Mouse (Mus musculus): ENCODE measurements around the gene Mrgprg.
A peak's percentile ranks its signal among the peaks of the same experiment; 100 is the strongest.

Gene Mrgprg

DNA sequence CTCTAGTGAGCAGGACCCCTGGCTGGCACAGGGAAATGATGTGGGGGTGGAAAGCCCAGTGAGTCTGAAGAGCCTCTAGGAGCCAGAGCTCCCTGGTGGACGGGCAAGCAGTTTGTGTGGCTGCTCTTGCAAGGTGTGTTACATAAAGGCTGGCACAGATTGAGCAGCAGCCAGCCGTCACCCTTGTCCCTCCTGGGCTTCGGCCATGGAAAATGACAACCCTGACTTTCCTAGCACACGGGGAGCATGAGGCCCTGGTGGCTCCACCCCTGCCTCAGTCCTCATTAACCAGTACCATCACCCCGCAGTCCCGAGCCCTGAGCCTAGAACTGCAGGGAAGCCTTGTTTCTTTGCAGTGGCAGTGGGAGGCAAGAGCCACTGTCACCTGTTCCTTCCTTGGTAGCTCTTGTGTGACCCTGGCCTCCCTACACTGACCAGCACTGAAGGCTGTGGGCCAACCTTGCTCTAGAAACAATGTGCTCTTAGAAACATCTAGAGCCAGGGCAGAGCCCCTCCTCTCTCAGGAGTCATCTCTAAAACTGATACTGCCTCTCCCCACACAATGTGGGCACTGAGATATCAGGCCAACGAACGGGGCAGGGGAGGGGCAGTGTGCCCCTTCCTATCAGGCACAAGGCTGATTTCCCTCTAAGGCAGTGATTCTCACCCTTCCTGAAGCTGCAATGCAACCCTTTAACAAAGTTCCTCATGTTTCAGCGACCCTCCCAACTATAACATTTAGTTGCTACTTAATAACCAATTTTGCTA, 11.3 kb downstream of the Mrgprg start:
- no peak for DNase-seq

DNA sequence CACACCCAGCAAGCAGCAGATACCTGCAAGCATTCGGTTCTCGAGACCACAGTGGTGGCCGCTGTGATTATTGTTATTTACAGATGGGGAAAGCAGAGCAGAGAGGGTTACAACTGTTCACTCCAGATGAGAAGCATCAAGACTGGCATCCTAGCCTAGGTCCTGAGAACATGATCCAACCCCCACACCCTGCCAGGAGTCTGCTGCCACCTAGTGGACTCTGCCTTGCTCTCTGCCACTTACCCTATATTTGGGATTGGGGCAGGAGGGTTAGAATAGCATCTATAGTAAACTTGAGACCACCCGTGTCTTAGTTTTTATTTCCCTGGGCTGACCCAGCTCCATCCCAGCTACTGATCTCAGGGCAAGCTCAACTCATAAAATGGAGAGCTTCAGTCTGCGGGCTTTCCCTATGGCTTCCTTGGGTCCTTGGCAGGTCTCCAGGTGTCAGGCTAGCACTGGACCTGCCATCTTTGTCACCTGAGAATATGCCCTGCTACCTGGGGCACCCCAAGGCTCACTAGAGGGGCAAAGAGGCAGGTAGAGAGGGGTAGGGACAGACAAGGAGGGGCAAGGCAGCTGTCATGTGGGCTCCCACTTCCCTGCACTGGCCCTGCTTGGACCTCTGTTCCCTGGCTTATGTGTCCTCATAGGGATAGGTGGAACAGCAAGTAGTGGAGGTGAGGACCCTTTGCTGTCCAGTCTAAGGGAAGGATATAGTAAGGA, 12.6 kb downstream of the Mrgprg start:
- peak; percentile 53 to 56 for DNase-seq

- peak; percentile 24 to 28 for DNase-seq
Measured at GRCm38 (mm10) chr7:143752606-143753005, 14.2 kb downstream of the Mrgprg start.

GRCm38 (mm10) chr7:143752056-143752455, 14.7 kb downstream of the Mrgprg start:
- no peak for DNase-seq

- no peak for DNase-seq
Measured at GRCm38 (mm10) chr7:143751380-143751779, 15.4 kb downstream of the Mrgprg start.

- no peak for DNase-seq
Measured at GRCm38 (mm10) chr7:143749045-143749444, 17.7 kb downstream of the Mrgprg start.

- DNase-seq = peak; percentile 85 to 86
Measured at GRCm38 (mm10) chr7:143748041-143748868, 18.5 kb downstream of the Mrgprg start.

GRCm38 (mm10) chr7:143740653-143741052, 26.1 kb downstream of the Mrgprg start:
- no peak for DNase-seq

DNA sequence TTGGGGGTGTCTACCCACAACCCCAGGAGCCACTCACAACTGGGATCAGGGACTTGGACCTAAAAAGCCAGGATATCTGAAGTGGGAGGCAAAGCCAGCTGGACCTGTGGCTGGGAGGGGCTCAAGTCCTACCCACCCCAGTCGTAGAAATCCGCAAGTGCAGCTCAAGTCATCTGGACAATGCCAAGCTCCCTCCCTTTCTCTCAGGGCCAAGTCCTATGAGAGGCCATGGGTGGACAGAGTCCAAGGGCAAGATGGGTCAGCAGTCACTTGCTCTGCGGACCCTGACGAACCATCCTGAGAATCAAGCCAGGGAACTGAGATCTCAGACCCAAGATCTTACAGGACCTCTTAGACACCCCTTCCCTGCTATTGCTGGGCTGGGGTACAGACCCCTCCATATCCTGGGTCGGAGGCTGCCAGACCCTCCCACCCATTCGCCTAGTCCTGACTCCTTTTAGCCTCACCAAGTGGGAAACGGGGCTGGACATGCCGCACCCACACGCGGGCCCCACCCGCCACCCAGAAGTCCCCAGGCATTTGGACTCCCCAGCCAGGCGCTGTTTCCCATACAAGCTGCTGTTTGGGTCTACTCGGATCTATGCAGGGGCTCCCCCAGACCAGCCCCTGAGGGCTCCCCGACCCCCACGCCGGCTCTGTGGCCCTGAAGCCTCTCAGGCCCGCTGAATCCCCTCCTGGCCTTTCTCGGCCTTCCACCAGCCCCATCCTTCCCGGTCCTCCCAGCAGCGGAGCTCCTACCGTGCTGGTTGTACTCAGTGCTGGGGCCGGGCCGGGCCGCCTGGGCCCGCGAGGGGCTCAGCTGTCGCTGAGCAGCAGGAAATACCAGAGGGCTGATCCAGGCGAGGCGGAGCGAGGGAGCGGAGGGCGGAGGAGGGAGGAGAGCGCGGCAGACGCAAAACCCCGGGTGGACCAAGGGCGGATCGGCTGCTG, 27.0 kb downstream of the Mrgprg start:
- DNase-seq = peak; percentile 42 to 56

DNA sequence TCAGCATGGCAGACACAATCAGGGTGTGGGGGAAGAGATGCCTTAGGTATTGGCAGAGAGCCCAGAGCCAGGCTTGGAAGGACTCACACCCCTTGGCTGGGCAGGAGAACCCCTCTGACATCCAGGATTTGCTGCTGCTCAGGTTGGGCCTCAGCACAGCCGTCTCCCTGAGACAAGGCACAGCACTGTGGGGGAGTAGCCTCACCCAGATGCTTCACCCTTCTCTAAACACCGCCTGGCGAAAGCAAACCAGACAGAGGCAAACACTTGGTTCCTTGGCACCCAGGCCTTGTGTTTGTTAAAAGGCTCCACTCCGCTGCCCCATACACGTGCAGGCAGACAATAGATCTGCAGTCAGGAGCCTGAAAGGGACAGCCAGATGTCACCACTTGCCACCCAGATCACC, 28.2 kb downstream of the Mrgprg start:
- DNase-seq = no peak

DNA sequence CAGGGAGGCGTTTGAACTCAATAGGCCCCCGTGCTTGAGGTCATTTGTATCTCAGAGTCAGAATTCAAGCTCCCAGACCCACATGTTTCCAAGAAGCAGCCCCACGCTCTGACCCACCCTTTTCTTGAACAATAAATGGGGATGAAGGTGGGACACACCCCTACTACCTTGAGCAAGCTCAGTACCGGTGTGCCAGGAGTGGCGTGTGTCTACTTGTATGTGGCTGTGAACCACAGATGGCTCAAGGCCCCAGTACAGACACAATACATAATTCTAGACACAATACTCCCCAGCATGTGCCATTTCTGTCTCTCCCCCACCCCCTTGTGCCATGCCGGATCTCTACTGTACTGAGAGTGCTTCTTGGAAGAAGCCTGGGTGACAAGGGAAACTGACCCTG, 28.6 kb downstream of the Mrgprg start:
- no peak for DNase-seq

DNA sequence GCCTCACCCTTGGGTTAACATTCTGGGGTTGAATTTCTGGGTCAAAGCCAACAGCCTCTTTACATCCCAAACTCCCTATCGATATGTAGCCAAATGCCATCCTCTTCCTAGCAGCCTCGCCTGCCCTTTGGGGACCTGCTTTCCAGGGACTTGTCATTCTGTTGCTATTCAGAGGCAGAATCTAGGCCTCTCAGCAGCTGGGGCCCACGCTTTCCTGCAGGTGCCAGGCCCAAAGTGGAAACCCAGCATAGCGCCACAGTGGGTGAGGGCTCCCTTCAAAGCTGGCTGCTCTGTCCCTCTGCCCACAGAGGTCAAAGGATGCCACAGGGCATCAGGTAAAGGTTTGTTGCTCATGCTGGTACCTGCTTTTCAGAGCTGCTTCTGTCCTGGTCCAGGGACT, 33.0 kb downstream of the Mrgprg start:
- DNase-seq = no peak

GRCm38 (mm10) chr7:143729886-143730285, 36.9 kb downstream of the Mrgprg start:
- DNase-seq = no peak

DNA sequence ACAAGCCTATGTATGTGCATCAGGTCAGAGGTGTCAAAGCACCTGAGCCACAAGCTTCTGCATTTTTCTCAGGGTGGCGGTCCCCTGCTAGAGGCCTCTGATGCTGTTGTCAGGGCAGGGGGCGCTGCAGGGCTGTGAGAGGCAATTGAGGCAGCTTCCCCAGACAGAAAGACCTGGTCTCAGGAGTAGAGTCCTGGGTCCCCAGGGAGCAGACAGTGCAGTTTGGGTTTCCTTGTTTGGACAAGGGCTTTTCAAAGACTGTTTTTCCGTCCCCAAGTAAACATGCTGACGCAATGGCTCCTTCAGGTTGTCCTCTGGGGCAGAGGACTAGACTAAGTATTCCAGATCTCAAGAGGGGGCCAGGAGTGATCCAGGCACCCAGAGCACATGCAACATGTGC, 40.4 kb downstream of the Mrgprg start:
- DNase-seq = no peak

GRCm38 (mm10) chr7:143723841-143724240, 43.0 kb downstream of the Mrgprg start:
- DNase-seq = no peak

- no peak for DNase-seq
Measured at GRCm38 (mm10) chr7:143722646-143723045, 44.1 kb downstream of the Mrgprg start.

- no peak for DNase-seq
Measured at GRCm38 (mm10) chr7:143717811-143718210, 49.0 kb downstream of the Mrgprg start.
